Mouse (Mus musculus) neural tube, embryonic 10.5 days (tissue): Measurements from ENCODE around the gene Col12a1.
"Not testable (repeated sequence)": the region's sequence is repeated elsewhere in the genome, so short reads cannot be mapped to it uniquely, and the experiment has no call there.

ENCODE experiments used
- DNase-seq: peaks from one replicate; pipeline ENCODE4 v3.0.0-alpha.2; 2017; ENCODE audit warnings: low spot score; ENCODE audit errors: extremely low spot score

The Col12a1 gene

GRCm38 (mm10) chr9:79689771-79690535, 28.7 kb downstream of the Col12a1 start:
- peak; percentile 53 for DNase-seq

DNA sequence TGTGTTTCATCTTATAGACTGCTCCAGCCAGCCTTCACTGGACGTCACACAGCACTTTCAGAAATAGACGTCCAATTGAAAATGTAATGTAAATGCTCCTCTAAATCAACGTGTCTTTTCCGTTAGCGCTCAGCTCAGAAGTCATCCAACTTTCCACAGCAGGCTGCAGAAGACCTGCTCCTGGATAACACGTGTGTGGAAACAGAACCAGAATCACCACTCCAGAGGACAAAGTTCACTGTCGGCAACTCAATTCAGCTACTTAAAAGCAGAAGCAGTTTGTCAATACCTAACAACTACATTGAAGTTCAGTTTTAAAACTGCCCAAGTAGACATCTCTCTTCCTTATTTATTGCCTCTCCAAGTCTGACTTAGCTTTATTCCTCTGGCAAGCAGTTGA, 29.3 kb downstream of the Col12a1 start:
- peak; percentile 17 for DNase-seq

GRCm38 (mm10) chr9:79687227-79687626, 31.4 kb downstream of the Col12a1 start:
- DNase-seq: no peak

- no peak for DNase-seq
Observed at GRCm38 (mm10) chr9:79686049-79686448, 32.6 kb downstream of the Col12a1 start.

GRCm38 (mm10) chr9:79680453-79681240, 38.0 kb downstream of the Col12a1 start:
- DNase-seq: no peak

GRCm38 (mm10) chr9:79668806-79669205, 49.8 kb downstream of the Col12a1 start:
- not testable (repeated sequence) for DNase-seq

DNA sequence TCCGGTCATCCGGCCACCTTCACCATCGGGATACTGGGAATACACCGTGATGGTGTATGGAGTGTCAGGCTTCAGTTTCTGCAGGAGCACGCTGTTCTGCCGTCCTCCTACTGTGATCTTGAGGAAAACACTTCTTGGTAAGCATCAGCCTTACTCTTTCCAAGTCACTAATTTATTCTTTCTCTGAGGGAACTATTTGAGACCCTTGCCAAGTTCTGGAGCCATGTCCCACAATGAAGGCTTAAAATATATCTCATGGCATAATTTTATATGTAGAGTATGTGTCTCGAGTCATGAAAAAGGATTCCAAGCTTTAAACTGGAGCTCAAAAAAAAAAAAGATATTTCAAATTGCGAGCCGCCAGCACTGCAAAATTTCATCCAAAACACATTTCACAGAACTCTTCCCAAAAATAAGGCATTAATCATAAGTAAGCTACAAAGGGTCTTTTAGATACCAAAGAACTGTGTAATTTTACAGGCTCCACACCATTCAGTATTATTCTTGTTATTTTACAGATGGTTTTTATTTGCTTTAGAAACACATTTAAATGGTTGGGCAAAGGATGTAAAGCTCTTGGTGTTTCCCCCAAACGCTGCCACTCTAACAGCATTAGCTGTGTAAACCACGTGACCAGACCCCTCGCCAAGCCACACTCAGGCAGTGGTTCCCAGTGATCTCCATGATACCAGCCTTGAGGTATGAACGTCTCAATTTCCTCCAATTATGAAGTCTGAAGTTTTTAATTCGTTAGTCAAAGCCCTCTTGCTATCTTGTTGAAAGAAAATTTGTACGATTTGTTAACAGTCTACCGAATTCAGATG, 65.1 kb downstream of the Col12a1 start:
- no peak for DNase-seq

DNA sequence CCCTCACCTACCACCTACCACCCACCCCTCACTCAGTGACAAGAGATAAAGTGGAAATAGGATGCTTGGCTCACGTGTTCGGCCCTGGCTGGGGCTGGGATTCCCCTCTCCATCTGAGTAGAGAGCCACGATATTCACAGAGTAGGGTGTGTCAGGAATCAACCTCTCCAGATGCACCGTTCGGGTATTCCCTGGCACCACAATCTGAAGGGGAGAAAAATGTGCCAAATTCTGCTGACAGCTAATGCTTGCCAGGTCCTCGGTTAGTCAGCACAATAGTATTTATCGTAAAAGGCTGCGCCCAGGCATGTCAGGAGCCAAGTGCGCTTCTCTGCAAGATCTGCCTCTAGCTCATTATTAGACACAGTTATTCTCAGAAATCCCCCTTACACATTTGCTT, 70.0 kb downstream of the Col12a1 start:
- DNase-seq: no peak

- DNase-seq: no peak
Observed at GRCm38 (mm10) chr9:79645757-79646156, 72.9 kb downstream of the Col12a1 start.

GRCm38 (mm10) chr9:79639430-79640090, 79.1 kb downstream of the Col12a1 start:
- no peak for DNase-seq

DNA sequence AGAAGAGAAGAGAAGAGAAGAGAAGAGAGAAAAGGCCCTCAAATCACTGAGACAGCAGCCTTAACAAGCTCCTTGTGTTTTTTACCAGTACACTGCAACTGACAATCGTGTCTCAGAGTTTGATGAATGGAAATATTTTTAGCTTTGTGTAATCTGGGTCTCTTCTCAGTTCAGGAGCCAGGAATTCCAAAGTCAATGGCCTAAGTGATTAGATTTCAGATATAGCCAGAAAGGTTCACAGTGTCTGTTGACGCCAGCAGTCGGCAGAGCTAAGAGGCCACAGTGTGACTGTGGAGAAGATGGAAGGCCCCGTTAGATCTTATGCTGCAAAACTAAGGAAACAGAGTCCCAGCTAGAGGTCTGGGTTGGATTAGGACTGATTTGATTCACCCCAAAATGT, 80.8 kb downstream of the Col12a1 start:
- no peak for DNase-seq

DNA sequence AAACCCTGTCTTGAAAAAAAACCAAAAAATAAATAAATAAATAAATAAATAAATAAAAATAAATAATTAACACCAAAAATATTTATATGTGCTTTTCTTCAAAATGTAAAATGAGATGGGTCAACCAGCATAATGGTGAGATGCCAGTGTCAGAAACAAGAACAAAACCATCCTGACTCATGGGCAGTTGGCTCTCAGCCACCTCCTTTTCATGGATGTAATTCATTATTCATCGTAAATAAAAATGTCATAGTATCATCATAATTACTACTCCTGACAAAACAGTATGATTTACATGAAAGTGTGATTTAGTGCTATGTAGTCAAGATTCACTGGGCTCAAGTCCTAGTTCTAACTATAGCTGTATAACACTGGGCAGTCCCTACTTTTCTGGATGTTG, 84.6 kb downstream of the Col12a1 start:
- no peak for DNase-seq

DNA sequence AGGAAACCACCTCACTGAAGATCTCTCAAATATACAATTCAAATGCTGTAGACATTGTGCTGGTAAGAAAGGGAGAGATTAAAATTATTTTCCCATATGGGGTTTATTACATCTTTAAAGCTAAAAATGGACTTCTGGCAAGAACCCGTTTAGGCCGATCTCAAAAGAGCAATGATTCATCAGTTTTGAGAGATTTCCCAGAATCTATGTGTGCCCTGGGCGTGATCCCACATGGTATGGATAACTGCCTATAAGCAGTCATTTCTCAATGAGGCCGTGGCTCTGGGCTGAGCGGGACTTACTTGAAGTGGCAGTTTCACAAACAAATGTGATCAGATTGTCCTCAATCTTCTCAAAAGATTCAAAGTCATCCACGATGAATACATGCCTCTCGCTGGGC, 87.4 kb downstream of the Col12a1 start:
- no peak for DNase-seq

DNA sequence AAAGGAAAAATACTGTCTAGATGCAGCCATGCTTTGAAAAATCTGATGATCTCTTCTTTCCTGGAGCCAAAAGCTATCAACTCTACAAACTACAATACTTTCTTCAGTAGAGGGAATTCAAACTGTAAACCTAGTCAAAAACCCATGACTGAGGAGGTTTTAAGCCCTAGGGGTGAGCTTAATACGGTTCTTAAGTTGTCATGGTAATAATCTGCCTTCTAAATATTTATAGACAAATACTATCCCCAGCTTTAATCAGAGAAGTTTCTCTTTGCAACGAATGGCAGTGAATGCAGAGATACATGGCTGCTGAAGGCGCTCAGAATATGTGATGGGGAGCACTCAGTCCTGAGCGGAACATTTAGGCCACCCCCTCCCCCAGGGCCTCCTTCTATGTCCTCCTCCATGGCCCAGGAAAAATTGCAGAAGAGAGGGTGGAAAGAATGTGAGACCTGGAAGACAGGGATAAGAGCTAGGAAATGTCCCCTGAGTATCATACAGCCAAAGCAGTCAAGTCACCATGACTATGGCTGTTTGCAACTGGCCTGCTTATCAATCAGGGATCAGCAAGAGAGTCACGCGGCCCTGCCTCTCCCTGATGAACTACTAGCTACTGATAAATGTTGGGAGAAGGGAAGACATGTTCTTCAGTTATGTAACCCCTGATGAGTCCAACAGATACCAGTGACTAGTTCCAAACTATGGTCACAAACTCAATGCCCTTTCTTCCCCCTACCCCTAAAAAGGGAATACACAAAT, 99.6 kb downstream of the Col12a1 start:
- DNase-seq: no peak

DNA sequence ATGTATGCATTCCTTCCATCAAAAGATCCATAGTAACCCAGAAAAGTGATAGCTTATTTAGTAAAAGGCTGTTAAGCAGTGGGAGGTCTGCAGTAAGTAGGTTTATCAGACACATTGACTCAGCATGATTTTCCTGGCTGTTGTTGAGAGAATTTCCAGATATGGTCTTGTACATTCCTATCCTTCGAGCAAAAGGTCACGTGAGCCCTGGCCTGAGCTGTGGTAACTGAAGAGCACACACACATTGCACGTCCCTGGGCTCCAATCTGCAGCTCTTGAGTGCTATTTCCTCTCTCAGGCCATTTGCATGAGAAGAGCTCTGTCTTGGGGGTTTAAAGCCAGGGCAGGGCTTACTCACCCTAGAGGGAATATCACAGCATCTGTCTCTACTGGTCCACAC, 101.3 kb downstream of the Col12a1 start:
- DNase-seq: peak; percentile 17

GRCm38 (mm10) chr9:79616040-79616439, 102.6 kb downstream of the Col12a1 start:
- no peak for DNase-seq

GRCm38 (mm10) chr9:79610286-79610685, 108.3 kb downstream of the Col12a1 start:
- no peak for DNase-seq

DNA sequence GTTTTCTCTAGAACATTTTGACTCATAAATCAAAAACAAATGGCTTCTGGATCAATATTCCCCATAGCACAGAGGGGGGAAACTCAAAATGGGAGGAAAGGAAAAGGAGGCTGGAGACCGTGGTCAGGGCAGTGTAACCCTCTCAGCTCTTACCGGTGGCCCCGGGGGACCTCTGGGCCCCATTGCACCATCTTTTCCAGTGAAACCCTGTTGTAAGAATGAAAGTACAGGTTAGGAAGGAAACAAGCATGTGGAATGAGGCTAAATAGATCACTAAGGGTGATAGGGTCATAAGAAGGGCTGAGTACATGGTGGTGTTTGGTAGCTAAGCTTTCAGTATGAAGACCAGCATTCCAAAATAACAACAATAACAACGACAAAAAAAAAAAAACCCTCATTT, 109.0 kb downstream of the Col12a1 start:
- DNase-seq: no peak

DNA sequence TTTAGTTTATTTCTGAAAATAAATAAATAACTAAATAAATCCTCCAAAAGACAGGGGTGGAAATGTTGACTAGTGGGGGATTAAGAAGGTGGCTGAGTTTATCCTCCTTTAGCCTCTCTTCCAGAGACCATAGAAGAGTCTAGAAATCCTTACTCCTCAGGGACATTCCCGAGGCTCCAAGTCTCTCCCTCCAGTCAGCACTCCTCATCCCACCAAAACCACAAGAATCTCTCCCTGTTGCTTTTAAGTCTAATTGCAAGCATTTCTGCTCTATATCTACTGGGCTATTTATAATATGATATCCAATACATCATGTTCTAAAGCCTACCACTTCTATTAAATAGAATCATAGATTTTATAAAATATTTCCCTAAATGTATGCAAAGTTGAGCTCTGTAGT, 109.8 kb downstream of the Col12a1 start:
- no peak for DNase-seq

DNA sequence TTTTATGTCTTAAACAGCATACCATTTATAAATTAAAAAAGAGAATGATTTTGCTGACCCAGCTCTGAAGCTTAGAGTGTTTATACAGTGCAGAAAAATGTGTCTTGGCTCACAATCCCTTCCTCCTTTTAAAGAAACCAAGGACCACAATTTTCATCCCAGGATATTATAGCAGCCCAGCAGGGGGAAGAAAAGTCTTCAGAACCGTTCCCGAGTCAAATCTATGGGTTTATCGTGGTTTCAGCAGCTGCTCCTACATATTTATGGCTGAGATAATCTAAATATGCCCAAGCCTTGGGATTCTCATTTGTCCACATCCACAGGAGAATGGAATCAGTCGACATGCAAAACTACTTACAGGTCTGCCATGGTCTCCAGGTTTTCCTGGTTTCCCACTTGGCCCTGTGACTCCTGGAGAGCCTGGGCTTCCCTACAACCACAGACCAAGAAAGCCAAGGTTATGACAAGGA, 110.5 kb downstream of the Col12a1 start:
- no peak for DNase-seq
